Mouse (Mus musculus): ENCODE data around the gene Slc8b1. TPM values are rescaled to one million over a fixed set of nuclear protein-coding genes. Genes with fewer than 3 reads are reported as not detected.

The Slc8b1 gene
- polyA plus RNA-seq, 1 experiment from 2014 or later = 2.4 TPM

DNA sequence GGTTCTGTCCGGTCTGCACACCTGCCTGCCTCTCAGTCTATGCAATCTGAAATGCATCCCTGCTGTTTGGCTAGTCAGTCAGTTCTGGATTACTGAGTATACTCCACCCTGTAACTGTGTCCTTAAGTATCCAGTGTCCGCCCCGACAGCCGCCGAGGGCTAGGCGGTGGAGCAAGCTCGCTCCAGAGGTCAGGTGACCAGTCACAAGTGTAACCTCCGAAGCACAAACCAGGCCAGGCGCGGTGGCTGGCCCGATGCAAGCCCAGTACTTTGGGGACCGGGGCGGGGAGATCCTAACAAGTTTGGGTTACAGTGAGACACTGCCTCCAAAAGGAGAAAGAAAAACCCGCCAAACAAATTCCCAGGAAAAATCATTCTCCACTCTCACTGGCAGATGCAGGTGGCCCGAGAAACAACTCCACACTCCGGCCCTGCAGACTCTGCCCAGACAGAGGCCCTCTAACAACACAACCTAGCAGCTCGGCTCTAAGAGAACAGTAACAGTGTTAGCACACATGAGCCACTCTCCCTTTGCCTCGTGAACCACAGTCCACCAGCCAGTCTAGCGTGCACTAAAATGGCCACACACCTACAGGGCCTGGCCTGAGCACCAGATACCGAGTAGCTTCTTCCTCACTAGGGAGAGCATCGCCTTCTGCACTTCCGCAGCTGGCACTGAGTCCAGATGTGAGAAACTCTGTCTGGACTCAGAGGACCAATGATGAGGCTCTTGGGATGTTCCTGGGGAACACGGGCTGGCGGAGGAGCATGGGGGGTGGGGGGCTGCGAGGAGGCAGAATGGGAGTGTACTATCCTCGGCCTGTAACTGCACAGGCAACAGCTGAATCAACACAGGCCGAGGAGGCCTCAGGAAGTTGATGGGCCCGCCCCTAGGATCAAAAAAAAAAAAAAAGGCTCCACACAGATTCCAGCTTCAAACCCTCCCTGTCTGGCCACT is 52.3 kb downstream of the Slc8b1 start:
- no peaks in the 10 kb centered on the region for H3K36me3 ChIP-seq
- H3K4me2 ChIP-seq = no peak overlapping the region
- 57% methylated on average over 28 of the region's 28 CpGs for WGBS
- no peak for ATAC-seq (ENCODE audit: low FRiP score, low read depth)
- H3K9me3 ChIP-seq = no peaks in the 10 kb centered on the region
- H3K27ac ChIP-seq (replicated peaks) = peak overlapping the region; percentile 28
- H3K4me3 ChIP-seq = no peak overlapping the region
- peaks cover 80% of the 10 kb centered on the region for H3K4me1 ChIP-seq (replicated peaks)
- no peaks in the 10 kb centered on the region for H3K27me3 ChIP-seq
- no peak overlapping the region for H3K9ac ChIP-seq

- Histone ChIP-seq H3K9me3 (no peaks in the 10 kb centered on the region), H3K36me3 (no peaks in the 10 kb centered on the region), H3K9ac (no peak overlapping the region), H3K4me1 (replicated peaks) (peaks cover 80% of the 10 kb centered on the region), H3K27ac (replicated peaks) (peak overlapping the region; percentile 49; the same call in 1 of the 2 replicates), H3K4me3 (no peak overlapping the region), H3K4me2 (no peak overlapping the region), H3K27me3 (no peaks in the 10 kb centered on the region)
- ATAC-seq (ENCODE audit: low FRiP score, low read depth) = no peak
- WGBS = 61% methylated on average over 3 of the region's 4 CpGs
These were observed 52.9 kb downstream of the Slc8b1 start for GRCm38 (mm10) chr5:120563914-120564311.

DNA sequence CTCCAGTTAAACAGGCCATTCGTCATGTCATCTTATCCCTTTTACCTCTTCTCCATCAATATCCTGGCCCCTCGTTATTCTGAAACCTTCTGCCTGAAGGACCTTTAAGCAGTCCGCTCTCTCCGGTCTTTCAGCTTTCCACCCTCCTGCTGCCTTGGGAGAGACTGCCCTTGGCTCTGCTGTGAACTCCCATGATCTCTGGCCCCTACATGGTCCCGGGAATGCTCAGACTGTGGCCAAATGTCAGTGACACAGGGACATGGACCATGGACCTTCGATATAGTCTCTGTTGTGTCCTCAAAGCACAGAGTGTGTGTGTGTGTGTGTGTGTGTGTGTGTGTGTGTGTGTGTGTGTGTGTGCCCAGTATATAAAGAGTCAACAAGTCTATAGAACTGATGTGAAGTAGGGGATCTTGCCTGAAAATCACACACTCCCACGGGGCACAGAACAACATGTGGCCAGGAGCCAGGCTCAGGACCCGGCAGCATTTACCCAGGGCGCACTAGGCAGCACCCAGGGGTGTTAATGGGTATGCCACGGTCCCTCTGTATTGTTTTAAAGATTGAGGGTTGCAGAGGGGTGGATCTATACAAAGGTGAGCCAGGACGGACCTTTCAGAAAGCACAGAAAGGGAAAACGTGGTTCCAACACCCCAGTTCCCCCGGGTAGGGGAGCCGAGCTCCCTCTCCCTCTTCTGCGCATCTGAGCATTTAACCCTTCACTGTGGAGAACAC is 54.4 kb downstream of the Slc8b1 start:
- no peak overlapping the region for H3K4me3 ChIP-seq
- H3K27ac ChIP-seq (replicated peaks) = peak overlapping the region; percentile 88
- no peaks in the 10 kb centered on the region for H3K36me3 ChIP-seq
- H3K4me1 ChIP-seq (replicated peaks) = peaks cover 85% of the 10 kb centered on the region
- no peaks in the 10 kb centered on the region for H3K9me3 ChIP-seq
- peak overlapping the region; percentile 13 for H3K4me2 ChIP-seq
- no peak overlapping the region for H3K9ac ChIP-seq
- ATAC-seq (ENCODE audit: low FRiP score, low read depth) = no peak
- no peaks in the 10 kb centered on the region for H3K27me3 ChIP-seq
- WGBS = 24% methylated on average over 15 of the region's 15 CpGs

DNA sequence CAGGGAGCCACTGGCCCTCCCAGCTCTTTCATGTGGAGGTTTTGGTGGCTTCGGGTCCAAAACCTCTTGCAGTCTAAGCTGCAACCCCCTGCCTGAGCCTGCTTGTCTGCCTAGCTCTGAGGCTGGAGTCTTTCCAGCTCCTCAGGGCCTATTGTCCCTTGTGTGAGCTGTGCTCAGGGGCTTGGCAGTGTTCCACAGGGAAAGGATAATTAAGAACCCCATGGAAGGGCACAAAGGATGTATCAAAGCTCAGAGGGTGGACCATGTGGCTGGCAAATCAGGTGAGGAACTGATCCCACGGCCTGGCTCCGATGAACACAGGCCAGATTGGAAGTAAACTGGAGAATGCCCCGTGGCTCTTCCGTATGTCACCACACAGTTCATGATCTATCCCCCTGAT is 55.1 kb downstream of the Slc8b1 start:
- 15% methylated on average over 5 of the region's 5 CpGs for WGBS

DNA sequence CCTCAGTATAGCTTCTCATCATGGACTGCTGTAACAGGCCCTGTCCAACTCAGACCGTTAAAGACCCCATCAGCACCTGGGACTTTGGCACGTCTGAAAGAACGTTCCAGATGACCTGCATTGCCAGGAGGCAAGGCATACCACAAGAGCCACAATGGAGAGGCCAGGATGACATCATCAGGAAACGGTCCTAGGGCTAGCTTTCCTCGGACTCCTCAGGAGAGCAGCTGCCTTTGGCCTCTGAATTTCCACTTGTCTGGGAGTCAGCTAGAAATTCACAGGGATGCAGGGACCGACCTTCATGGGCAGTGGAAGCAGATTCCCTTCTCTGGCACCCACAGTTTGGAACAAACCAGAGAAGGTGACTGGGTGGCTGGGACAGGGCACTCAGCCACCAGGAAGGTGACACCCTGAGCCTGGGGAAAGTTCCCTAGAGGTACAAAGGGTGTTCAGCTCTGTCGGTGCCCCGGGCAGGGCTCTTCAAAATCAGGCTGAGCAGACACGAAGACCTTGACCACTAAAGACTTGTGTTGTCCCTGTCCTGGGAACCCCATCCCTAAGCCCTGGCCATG is 55.8 kb downstream of the Slc8b1 start:
- Histone ChIP-seq H3K9ac (peak overlapping the region; percentile 29), H3K27me3 (no peaks in the 10 kb centered on the region), H3K4me2 (peak overlapping the region; percentile 16), H3K27ac (replicated peaks) (peak overlapping the region; percentile 88), H3K36me3 (no peaks in the 10 kb centered on the region), H3K9me3 (no peaks in the 10 kb centered on the region), H3K4me1 (replicated peaks) (peaks cover 88% of the 10 kb centered on the region), H3K4me3 (no peak overlapping the region)
- no peak for ATAC-seq (ENCODE audit: low FRiP score, low read depth)
- WGBS = 33% methylated on average over 9 of the region's 9 CpGs

More for the DNA sequence above, 55.1 kb downstream of the Slc8b1 start:
- Histone ChIP-seq H3K27me3 (no peaks in the 10 kb centered on the region), H3K27ac (replicated peaks) (peak overlapping the region; percentile 88), H3K36me3 (no peaks in the 10 kb centered on the region), H3K4me2 (peak overlapping the region; percentile 13), H3K9me3 (no peaks in the 10 kb centered on the region), H3K4me1 (replicated peaks) (peaks cover 85% of the 10 kb centered on the region), H3K4me3 (no peak overlapping the region), H3K9ac (no peak overlapping the region)
- peak; percentile 52 for ATAC-seq (ENCODE audit: low FRiP score, low read depth)

- Histone ChIP-seq H3K27ac (replicated peaks) (peak overlapping the region; percentile 88), H3K4me3 (no peak overlapping the region), H3K9ac (peak overlapping the region; percentile 29; the same call in 1 of the 2 replicates), H3K4me2 (peak overlapping the region; percentile 16), H3K36me3 (no peaks in the 10 kb centered on the region), H3K9me3 (no peaks in the 10 kb centered on the region), H3K27me3 (no peaks in the 10 kb centered on the region), H3K4me1 (replicated peaks) (peaks cover 86% of the 10 kb centered on the region)
- 7% methylated on average over 21 of the region's 21 CpGs for WGBS
- ATAC-seq (ENCODE audit: low FRiP score, low read depth) = peak; percentile 20
These were observed 56.3 kb downstream of the Slc8b1 start for GRCm38 (mm10) chr5:120567253-120567701.

GRCm38 (mm10) chr5:120567761-120568211 is 56.8 kb downstream of the Slc8b1 start:
- Histone ChIP-seq H3K27me3 (no peaks in the 10 kb centered on the region), H3K36me3 (no peaks in the 10 kb centered on the region), H3K27ac (replicated peaks) (peak overlapping the region; percentile 88), H3K4me3 (no peak overlapping the region), H3K4me1 (replicated peaks) (peaks cover 87% of the 10 kb centered on the region), H3K9ac (peak overlapping the region; percentile 29; the same call in 1 of the 2 replicates), H3K9me3 (no peaks in the 10 kb centered on the region), H3K4me2 (peak overlapping the region; percentile 16)
- WGBS = 18% methylated on average over 14 of the region's 14 CpGs
- ATAC-seq (ENCODE audit: low FRiP score, low read depth) = no peak

GRCm38 (mm10) chr5:120568336-120568768 is 57.4 kb downstream of the Slc8b1 start:
- no peaks in the 10 kb centered on the region for H3K36me3 ChIP-seq
- no peaks in the 10 kb centered on the region for H3K9me3 ChIP-seq
- H3K9ac ChIP-seq = no peak overlapping the region
- peaks cover 86% of the 10 kb centered on the region for H3K4me1 ChIP-seq (replicated peaks)
- H3K27me3 ChIP-seq = no peaks in the 10 kb centered on the region
- peak overlapping the region; percentile 16 for H3K4me2 ChIP-seq
- peak overlapping the region; percentile 88 for H3K27ac ChIP-seq (replicated peaks)
- WGBS = 32% methylated on average over 9 of the region's 9 CpGs
- no peak overlapping the region for H3K4me3 ChIP-seq
- ATAC-seq (ENCODE audit: low FRiP score, low read depth) = no peak

GRCm38 (mm10) chr5:120568964-120569363 is 58.0 kb downstream of the Slc8b1 start:
- no peak overlapping the region for H3K9ac ChIP-seq
- peak overlapping the region; percentile 88 for H3K27ac ChIP-seq (replicated peaks)
- H3K4me1 ChIP-seq (replicated peaks) = peaks cover 79% of the 10 kb centered on the region
- no peaks in the 10 kb centered on the region for H3K9me3 ChIP-seq
- no peaks in the 10 kb centered on the region for H3K36me3 ChIP-seq
- no peak for ATAC-seq (ENCODE audit: low FRiP score, low read depth)
- H3K4me3 ChIP-seq = no peak overlapping the region
- peak overlapping the region; percentile 16; the same call in 1 of the 2 replicates for H3K4me2 ChIP-seq
- no peaks in the 10 kb centered on the region for H3K27me3 ChIP-seq
- 82% methylated on average over 4 of the region's 4 CpGs for WGBS

DNA sequence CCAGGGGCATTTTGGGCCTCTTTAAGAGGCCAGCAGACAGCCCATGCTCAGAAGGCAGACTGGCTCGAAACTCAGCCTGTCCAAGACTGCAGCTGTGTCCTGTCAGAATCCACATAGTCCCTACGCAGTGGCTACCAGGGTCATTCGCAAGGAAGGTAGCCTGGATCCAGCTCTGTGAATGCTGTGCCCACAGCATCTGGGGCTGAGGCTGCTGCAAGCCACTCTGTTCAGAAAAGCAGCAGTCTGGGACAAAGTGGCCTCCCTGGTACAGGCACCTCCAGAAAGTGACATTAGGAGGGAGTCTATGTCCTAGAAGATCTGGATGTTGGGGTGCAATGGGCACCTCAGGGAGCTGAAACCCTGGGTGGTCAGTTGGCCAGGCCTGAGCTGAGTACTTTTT is 58.8 kb downstream of the Slc8b1 start:
- no peak overlapping the region for H3K9ac ChIP-seq
- H3K36me3 ChIP-seq = no peaks in the 10 kb centered on the region
- no peak overlapping the region for H3K4me3 ChIP-seq
- 87% methylated on average over 3 of the region's 3 CpGs for WGBS
- no peak for ATAC-seq (ENCODE audit: low FRiP score, low read depth)
- peaks cover 75% of the 10 kb centered on the region for H3K4me1 ChIP-seq (replicated peaks)
- H3K27ac ChIP-seq (replicated peaks) = 0 out of 2 replicates have a peak overlapping the region, but pooled peaks have one; percentile 88
- H3K9me3 ChIP-seq = no peaks in the 10 kb centered on the region
- H3K27me3 ChIP-seq = no peaks in the 10 kb centered on the region
- H3K4me2 ChIP-seq = no peak overlapping the region

DNA sequence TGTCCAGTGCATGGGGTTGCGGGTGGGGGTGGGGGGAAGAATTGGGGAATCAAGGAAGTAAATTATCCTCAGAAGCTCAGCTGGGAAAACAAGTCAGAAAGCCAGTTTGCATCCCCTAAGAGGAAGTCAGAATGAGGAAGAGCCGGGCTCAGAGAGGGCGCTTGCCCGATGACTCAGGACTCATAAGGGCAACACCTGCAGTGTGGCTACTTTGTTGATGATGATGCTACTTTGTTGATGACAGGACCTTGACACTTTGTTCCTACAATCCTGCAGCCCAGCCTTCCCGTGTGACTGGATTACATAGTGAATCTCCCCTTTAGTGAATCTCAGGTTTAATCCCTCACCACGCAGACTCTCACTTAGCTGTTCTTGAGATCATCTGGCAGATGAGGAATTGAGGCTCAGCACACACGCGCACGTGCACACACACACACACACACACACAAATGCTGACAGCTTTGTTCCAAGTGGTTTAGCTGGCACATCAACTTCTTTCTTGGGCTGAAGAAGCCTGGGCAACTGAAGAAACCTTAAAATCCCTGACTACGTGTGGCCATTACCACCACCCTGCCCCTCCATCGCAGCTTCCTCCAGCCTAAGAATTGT is 59.4 kb downstream of the Slc8b1 start:
- no peaks in the 10 kb centered on the region for H3K36me3 ChIP-seq

More for the DNA sequence above, 59.4 kb downstream of the Slc8b1 start:
- no peak overlapping the region for H3K4me2 ChIP-seq
- peaks cover 69% of the 10 kb centered on the region for H3K4me1 ChIP-seq (replicated peaks)
- no peaks in the 10 kb centered on the region for H3K9me3 ChIP-seq
- no peak overlapping the region; the same call in 1 of the 2 replicates for H3K27ac ChIP-seq (replicated peaks)
- H3K9ac ChIP-seq = no peak overlapping the region
- 80% methylated on average over 11 of the region's 11 CpGs for WGBS
- no peak for ATAC-seq (ENCODE audit: low FRiP score, low read depth)
- H3K27me3 ChIP-seq = no peaks in the 10 kb centered on the region
- H3K4me3 ChIP-seq = no peak overlapping the region

All from hindbrain, embryonic 15.5 days (tissue).